Mouse (Mus musculus) splenic B cell, adult 2 months (primary cell): Measurements from ENCODE around the gene Gtf2e1.

Source experiments
- DNase-seq: peaks from one replicate; pipeline ENCODE4 v3.0.0-alpha.2; 2011; ENCODE audit warnings: low read depth, low spot score
- H3K27me3 ChIP-seq: 2 replicates; pipeline ENCODE4 v1.6.1; 2012; ENCODE audit warnings: mild to moderate bottlenecking, low read length, moderate library complexity, mixed read lengths; ENCODE audit not compliant: control insufficient read depth, poor library complexity, insufficient read depth, severe bottlenecking
- H3K36me3 ChIP-seq: 2 replicates; pipeline ENCODE4 v1.6.1; 2012; ENCODE audit warnings: mild to moderate bottlenecking, low read length, moderate library complexity, mixed read lengths; ENCODE audit not compliant: control insufficient read depth, poor library complexity, insufficient read depth, severe bottlenecking

The Gtf2e1 gene

DNA sequence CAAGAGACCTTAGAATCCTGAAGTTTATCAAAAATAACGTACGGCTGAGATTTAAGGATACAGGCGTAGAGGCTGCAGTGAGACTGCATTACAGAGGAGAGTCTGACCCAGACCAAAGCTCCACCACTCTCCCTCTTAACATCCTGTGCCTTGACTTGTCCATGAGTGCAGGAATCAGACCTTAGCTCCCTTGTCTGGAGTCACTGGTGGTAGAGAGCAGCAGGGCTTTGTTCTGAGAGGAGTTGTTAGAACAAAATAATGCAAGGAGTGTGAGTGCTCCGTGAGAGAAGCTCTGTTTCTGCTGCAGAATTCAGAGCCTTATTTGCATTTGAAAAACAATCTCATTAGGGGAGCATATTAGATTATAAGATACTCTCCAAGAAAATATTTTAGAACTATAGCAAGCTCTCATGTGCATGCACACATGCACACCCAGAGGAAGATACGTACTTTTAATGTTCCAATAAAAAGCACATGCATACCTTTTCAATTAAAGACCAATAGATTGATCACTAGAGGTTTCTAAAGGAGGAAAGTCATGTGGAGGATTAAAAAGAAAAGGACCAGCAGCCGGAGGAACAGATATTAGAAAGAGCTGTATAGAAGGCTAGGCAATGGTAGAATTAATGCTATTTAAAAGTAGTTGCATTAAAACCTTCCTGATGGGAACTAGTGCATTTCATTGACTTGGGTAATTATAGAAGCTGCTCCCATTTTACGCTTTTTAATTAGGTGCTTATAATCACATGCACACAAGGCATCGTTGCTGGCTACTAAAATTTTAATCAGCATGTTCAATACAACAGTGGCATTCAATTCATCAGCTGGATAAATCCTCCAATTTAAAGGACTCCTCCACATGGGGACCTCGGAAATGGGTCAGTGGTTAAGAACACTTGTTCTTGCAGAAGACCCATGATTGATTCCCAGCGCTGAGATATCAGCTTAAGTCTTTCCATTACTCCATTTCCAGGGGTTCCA is 61.0 kb downstream of the Gtf2e1 start:
- Histone ChIP-seq H3K36me3 (no peaks in the 10 kb centered on the region), H3K27me3 (peaks cover 1% of the 10 kb centered on the region; the same call in 1 of the 2 replicates)
- DNase-seq: no peak

DNA sequence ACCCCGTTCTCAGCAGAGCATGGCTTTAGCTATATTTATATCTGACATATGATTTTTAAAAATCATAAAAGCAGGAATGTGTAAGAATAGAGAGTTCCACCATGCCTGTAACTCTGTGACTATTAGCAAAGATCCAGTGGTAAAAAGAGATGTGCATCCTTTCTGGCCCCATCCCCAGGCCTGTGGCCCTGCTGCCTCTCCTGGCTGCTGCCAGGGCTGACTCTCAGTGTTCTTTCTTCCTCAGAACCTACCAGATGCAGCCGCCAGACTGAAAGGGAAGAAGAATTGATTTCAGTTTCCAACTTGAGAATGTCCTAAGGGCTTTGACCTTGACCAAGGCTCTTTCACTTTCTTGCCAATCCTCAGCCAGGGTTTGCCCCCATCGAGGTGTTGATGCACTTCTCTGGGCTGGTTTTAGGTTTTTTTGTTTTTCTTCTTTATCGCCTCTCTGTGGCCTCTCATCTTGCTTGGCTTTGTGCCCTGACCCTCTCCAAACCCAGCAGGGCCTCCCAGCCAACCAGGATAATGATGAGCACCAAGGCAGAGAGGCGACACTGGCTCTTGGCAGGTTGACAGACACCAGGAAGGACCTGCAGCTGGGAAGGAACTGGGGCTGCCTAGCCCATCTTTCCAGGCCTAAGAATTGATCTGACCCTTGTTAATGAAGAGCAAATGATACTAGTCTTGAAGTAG is 66.8 kb downstream of the Gtf2e1 start:
- DNase-seq: no peak
- no peaks in the 10 kb centered on the region for H3K36me3 ChIP-seq
- H3K27me3 ChIP-seq: no peaks in the 10 kb centered on the region

DNA sequence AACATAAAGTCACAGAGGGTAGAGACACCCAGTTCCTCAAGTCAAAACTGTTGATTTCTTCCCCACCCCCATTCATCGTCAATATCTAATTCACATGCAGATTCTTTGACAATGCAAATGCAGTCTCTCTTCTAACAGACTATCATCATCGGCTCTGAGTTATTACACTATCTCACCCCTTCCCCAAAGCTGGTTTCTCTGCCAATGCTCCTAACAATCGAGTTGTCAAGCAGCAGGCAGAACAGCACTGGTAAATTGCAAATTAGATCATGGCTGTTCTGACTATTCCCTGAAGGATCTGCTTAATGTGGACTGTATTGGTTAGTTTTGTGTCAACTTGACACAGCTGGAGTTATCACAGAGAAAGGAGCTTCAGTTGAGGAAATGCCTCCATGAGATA is 70.0 kb downstream of the Gtf2e1 start:
- DNase-seq: no peak
- Histone ChIP-seq H3K36me3 (no peaks in the 10 kb centered on the region), H3K27me3 (no peaks in the 10 kb centered on the region)

DNA sequence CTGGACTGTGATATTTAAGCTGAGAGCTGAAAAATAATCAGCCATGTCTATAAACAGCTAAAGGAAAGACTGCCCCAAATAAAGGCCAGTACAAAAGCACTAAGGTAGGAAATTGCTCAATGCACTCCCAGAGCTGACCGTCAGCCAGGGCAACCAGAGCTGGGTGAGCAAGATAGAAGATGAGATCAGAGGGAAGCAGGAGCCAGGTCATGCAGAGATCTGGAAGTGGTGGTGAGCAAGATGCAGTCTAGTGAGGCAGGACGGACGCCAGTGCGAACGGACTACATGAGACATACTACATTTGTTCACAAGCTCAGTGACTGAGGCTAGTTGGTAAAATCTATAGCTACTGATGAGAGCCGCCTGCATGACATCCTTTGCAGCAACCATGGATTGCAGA is 75.6 kb downstream of the Gtf2e1 start:
- no peaks in the 10 kb centered on the region for H3K36me3 ChIP-seq
- no peak for DNase-seq
- H3K27me3 ChIP-seq: no peaks in the 10 kb centered on the region

DNA sequence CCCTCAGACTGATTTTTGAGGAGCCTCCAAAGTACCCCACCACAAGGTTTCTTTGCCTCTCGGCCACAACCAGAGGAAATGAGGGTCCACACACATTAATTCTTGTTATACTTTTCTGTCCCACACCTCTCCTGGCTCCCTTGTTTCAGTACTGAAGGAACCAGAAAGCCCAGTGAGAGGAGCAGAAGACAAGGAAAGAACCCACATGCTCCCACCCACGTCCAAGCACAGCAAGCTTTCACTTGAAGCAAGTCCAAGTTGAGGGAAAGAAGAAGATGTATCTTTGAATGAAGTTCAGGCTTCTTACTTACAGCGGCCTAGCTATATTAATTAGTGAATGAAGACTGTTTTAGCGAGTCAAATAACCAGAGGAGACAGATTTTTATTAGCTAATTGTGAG is 76.7 kb downstream of the Gtf2e1 start:
- Histone ChIP-seq H3K36me3 (no peaks in the 10 kb centered on the region), H3K27me3 (no peaks in the 10 kb centered on the region)
- no peak for DNase-seq

DNA sequence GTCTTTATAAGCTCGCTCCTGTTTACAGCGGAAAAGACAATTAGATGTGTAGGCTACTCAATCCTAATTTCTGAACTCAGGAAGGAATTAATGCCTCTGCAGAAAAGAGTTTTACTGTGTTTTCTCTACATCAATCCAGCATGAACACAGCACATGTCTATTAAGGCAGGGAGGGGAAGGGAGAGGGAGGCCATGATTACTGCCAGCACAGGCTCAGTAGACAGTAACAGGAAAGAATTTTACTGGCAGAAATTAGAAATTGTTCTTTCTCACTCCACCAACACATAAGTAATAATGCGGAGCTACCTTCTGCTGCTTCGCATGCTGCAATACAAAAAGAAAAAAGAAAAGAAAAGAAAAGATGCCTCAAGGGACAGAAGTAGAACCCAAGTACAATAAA is 78.0 kb downstream of the Gtf2e1 start:
- Histone ChIP-seq H3K36me3 (no peaks in the 10 kb centered on the region), H3K27me3 (no peaks in the 10 kb centered on the region)
- DNase-seq: no peak
